Mouse (Mus musculus): ENCODE measurements around the gene Gon4l.

DNA sequence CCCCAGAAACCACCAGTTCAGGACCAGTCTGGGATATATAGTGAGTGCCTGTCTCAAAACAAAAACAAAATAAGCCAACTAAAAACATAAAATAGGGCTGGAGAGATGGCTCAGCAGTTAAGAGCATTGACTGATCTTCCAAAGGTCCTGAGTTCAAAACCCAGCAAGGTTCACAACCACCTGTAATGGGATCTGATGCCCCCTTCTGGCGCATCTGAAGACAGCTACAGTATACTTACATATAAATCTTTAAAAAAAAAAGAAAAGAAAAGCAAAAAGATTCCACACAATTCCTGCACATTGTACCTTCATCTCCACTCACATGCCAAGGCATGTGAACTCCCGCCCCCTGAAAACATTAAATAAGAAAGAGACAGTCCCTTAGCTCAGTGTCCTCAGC is 90.6 kb downstream of the Gon4l start:
- TF ChIP-seq CTCF (IDR thresholded peaks at IDR 0.05; ENCODE audit: extremely low read depth, insufficient read depth, low read length) (no peak), POLR2A (IDR thresholded peaks at IDR 0.05; ENCODE audit: extremely low read depth, insufficient read depth, low read length) (no peak)

Measured in cortical plate, adult 2 months (tissue).